Mouse (Mus musculus): Measurements from ENCODE around the gene Dhrs11. TPM values are rescaled to one million over a fixed set of nuclear protein-coding genes. Genes with fewer than 3 reads are reported as not detected.

Gene Dhrs11
- total RNA-seq, 2 experiments from 2014 or later: 30.6 to 33.4 TPM

GRCm38 (mm10) chr11:84774870-84775514, 53.8 kb downstream of the Dhrs11 start:
- intact Hi-C loops (cut with DNase I): no loop called here
- DNase-seq: no peak

Other genes with a start within 250 kb of the Dhrs11 start
- 1 to 10 TPM; 6.0 to 8.9 TPM for gene Mrm1, start 9.5 kb downstream of the Dhrs11 start, total RNA-seq (2021)
- gene Ggnbp2, start 41.8 kb upstream of the Dhrs11 start, total RNA-seq (2021): 10 to 100 TPM; 30.6 to 40.6 TPM
- 1 to 10 TPM; 1.9 to 3.6 TPM for gene Myo19, start 51.2 kb upstream of the Dhrs11 start, total RNA-seq (2021)
- 1 to 10 TPM; 4.0 to 5.5 TPM for gene Pigw, start 51.3 kb upstream of the Dhrs11 start, total RNA-seq (2021)
- 10 to 100 TPM; 11.7 to 12.8 TPM for gene Znhit3, start 87.4 kb upstream of the Dhrs11 start, total RNA-seq (2021)
- 10 to 100 TPM; 12.9 to 14.6 TPM for gene Car4, start 128.8 kb upstream of the Dhrs11 start, total RNA-seq (2021)